Mouse (Mus musculus): ENCODE measurements at regions not wholly inside any gene's neighbourhood (a gene's known extent, or its start where the extent isn't known, plus 50 kb on each side); places are given as distances from the start of the nearest gene placed in this dataset.

DNA sequence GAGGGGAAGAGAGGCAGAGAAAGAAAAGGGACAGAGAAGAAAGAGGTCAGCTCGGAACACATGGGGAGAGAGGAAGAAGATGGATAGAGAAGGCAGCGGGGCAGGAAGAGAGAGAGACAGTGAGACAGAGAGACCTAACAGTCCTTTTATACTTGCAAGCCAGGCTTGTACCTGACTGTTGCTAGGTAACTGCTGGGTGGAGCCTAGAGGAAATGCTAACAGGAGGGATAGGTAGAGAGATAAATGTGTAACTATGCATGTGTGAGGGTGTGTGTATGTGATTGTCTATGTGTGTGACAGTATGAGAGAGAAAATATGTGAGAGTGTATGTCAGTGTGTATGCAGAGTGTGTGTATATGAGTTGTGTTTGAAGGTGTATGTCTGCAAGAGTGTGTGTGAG lies 161.8 kb downstream of the Actr3 start:
- TF ChIP-seq GATA1 (IDR thresholded peaks at IDR 0.05; ENCODE audit: borderline replicate concordance, low read length) (no peak), FLI1 (IDR thresholded peaks at IDR 0.05; ENCODE audit: low read length) (no peak)
